Mouse (Mus musculus): ENCODE measurements around the gene Kng2. TPM values are rescaled to one million over a fixed set of nuclear protein-coding genes. Genes with fewer than 3 reads are reported as not detected.
"Not testable (repeated sequence)": the region's sequence is repeated elsewhere in the genome, so short reads cannot be mapped to it uniquely, and the experiment has no call there.

Kng2 gene
- polyA plus RNA-seq, 1 experiment from 2014 or later: 1.8 TPM

- no peak within 1 kb of the TSS for H3K9ac ChIP-seq
- no peak within 1 kb of the TSS for H3K27ac ChIP-seq
- no peaks in the 10 kb centered on the region for H3K36me3 ChIP-seq
- 91% methylated on average over 6 of the region's 6 CpGs for WGBS
- no peak within 1 kb of the TSS for H3K4me2 ChIP-seq
- no peak within 1 kb of the TSS for H3K4me3 ChIP-seq
- ATAC-seq (ENCODE audit: insufficient number of reproducible peaks, low FRiP score, low TSS enrichment, low read depth): no peak
- H3K4me1 ChIP-seq: no peaks in the 10 kb centered on the region
- H3K9me3 ChIP-seq: no peaks in the 10 kb centered on the region
- H3K27me3 ChIP-seq: no peaks in the 10 kb centered on the region
These were observed 78.4 kb downstream of the Kng2 start, which contains the start of gene Hrg for GRCm38 (mm10) chr16:22950840-22951395. TSS of gene Hrg (plus strand) at chr16:22951072.

GRCm38 (mm10) chr16:22947371-22947770 is 81.9 kb downstream of the Kng2 start:
- ATAC-seq (ENCODE audit: insufficient number of reproducible peaks, low FRiP score, low TSS enrichment, low read depth): no peak
- no peaks in the 10 kb centered on the region for H3K9me3 ChIP-seq
- H3K4me3 ChIP-seq: no peak overlapping the region
- no peaks in the 10 kb centered on the region for H3K27me3 ChIP-seq
- WGBS: 64% methylated on average over 2 of the region's 2 CpGs
- no peak overlapping the region for H3K4me2 ChIP-seq
- H3K4me1 ChIP-seq: no peaks in the 10 kb centered on the region
- no peak overlapping the region for H3K9ac ChIP-seq
- H3K36me3 ChIP-seq: no peaks in the 10 kb centered on the region
- no peak overlapping the region for H3K27ac ChIP-seq

- not testable (repeated sequence) for H3K27ac ChIP-seq; H3K36me3 ChIP-seq; ATAC-seq (ENCODE audit: insufficient number of reproducible peaks, low FRiP score, low TSS enrichment, low read depth); H3K4me3 ChIP-seq; H3K9me3 ChIP-seq; H3K27me3 ChIP-seq; H3K9ac ChIP-seq; H3K4me1 ChIP-seq; H3K4me2 ChIP-seq
These were observed 87.3 kb downstream of the Kng2 start for GRCm38 (mm10) chr16:22941825-22942476.

GRCm38 (mm10) chr16:22939120-22939695 is 90.1 kb downstream of the Kng2 start:
- no peaks in the 10 kb centered on the region for H3K36me3 ChIP-seq
- H3K27ac ChIP-seq: no peak overlapping the region
- H3K4me1 ChIP-seq: no peaks in the 10 kb centered on the region
- H3K4me3 ChIP-seq: no peak overlapping the region
- H3K27me3 ChIP-seq: no peaks in the 10 kb centered on the region
- no peak overlapping the region for H3K9ac ChIP-seq
- H3K9me3 ChIP-seq: no peaks in the 10 kb centered on the region
- H3K4me2 ChIP-seq: no peak overlapping the region
- WGBS: 81% methylated on average over 8 of the region's 8 CpGs
- no peak for ATAC-seq (ENCODE audit: insufficient number of reproducible peaks, low FRiP score, low TSS enrichment, low read depth)

GRCm38 (mm10) chr16:22938541-22938940 is 90.7 kb downstream of the Kng2 start:
- no peaks in the 10 kb centered on the region for H3K4me1 ChIP-seq
- H3K4me2 ChIP-seq: no peak overlapping the region
- WGBS: 77% methylated on average over 2 of the region's 2 CpGs
- H3K27ac ChIP-seq: no peak overlapping the region
- no peaks in the 10 kb centered on the region for H3K27me3 ChIP-seq
- no peak overlapping the region for H3K4me3 ChIP-seq
- no peaks in the 10 kb centered on the region for H3K9me3 ChIP-seq
- no peak for ATAC-seq (ENCODE audit: insufficient number of reproducible peaks, low FRiP score, low TSS enrichment, low read depth)
- H3K36me3 ChIP-seq: no peaks in the 10 kb centered on the region
- H3K9ac ChIP-seq: no peak overlapping the region

GRCm38 (mm10) chr16:22937631-22938030 is 91.7 kb downstream of the Kng2 start:
- Histone ChIP-seq H3K27ac (no peak overlapping the region), H3K9me3 (no peaks in the 10 kb centered on the region), H3K9ac (no peak overlapping the region), H3K4me3 (no peak overlapping the region), H3K27me3 (no peaks in the 10 kb centered on the region), H3K4me1 (no peaks in the 10 kb centered on the region), H3K36me3 (no peaks in the 10 kb centered on the region), H3K4me2 (no peak overlapping the region)
- 85% methylated on average over 12 of the region's 12 CpGs for WGBS
- no peak for ATAC-seq (ENCODE audit: insufficient number of reproducible peaks, low FRiP score, low TSS enrichment, low read depth)

Other genes with a start within 250 kb of the Kng2 start
- not detected in 2 replicates for gene Crygs, start 217.9 kb downstream of the Kng2 start, polyA plus RNA-seq (2015; fragmentation: Nextera tagmentation; extraction: Ambion mirVana)
- gene Tbccd1, start 171.8 kb downstream of the Kng2 start, polyA plus RNA-seq (2015; fragmentation: Nextera tagmentation; extraction: Ambion mirVana): 24.7 and 25.0 TPM in 2 replicates
- gene Dnajb11, start 171.6 kb downstream of the Kng2 start, polyA plus RNA-seq (2015; fragmentation: Nextera tagmentation; extraction: Ambion mirVana): 116 and 119 TPM in 2 replicates
- gene Ahsg, start 138.2 kb downstream of the Kng2 start, polyA plus RNA-seq (2015; fragmentation: Nextera tagmentation; extraction: Ambion mirVana): 1.4 and 5.6 TPM in 2 replicates
- gene Fetub, start 111.1 kb downstream of the Kng2 start, polyA plus RNA-seq (2015; fragmentation: Nextera tagmentation; extraction: Ambion mirVana): 2.3 and 3.1 TPM in 2 replicates
- not detected in 2 replicates for gene Hrg, start 78.4 kb downstream of the Kng2 start, polyA plus RNA-seq (2015; fragmentation: Nextera tagmentation; extraction: Ambion mirVana)
- gene Kng1, start 28.4 kb upstream of the Kng2 start, polyA plus RNA-seq (2015; fragmentation: Nextera tagmentation; extraction: Ambion mirVana): 0.43 and 1.9 TPM in 2 replicates
- 259 and 273 TPM in 2 replicates for gene Eif4a2, start 78.0 kb upstream of the Kng2 start, polyA plus RNA-seq (2015; fragmentation: Nextera tagmentation; extraction: Ambion mirVana)
- gene Rfc4, start 98.3 kb upstream of the Kng2 start, polyA plus RNA-seq (2015; fragmentation: Nextera tagmentation; extraction: Ambion mirVana): 75.9 and 87.0 TPM in 2 replicates
- 2.5 TPM in 1 of 2 replicates, not detected in the other for gene Adipoq, start 117.1 kb upstream of the Kng2 start, polyA plus RNA-seq (2015; fragmentation: Nextera tagmentation; extraction: Ambion mirVana)
- gene St6gal1, start 195.3 kb upstream of the Kng2 start, polyA plus RNA-seq (2015; fragmentation: Nextera tagmentation; extraction: Ambion mirVana): 13.6 and 13.7 TPM in 2 replicates